Mouse (Mus musculus): Measurements from ENCODE around the gene Rapgef3. TPM values are rescaled to one million over a fixed set of nuclear protein-coding genes. Genes with fewer than 3 reads are reported as not detected.

Rapgef3 gene
- polyA plus RNA-seq, 1 experiment: 40.2 TPM

DNA sequence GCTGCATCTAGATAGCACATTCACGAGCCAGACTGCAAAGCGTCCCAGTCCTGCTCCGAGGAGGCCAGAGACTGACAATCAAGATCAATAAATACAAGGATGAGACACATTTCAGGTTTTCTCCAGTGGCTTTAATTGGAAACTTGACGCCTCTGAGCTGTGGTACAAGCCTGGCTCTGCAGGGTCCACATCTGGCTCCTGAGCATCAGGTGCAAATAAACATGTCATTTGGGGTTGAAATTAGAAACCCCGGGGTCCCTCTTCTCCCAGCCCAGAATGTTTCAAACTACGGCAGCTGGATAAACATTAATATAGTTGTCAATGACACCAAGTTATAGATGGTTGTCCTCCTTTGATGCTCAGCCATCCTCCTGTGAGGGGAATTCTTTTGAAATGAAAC, 56.9 kb downstream of the Rapgef3 start:
- no peak overlapping the region for H3K4me3 ChIP-seq (ENCODE audit: insufficient read depth, low read length)
- H3K27ac ChIP-seq (ENCODE audit: insufficient read depth, low read length): no peak overlapping the region
- TF ChIP-seq POLR2A (IDR thresholded peaks at IDR 0.05; ENCODE audit: extremely low read depth, insufficient read depth, low read length) (no peak), CTCF (IDR thresholded peaks at IDR 0.05; ENCODE audit: extremely low read depth, insufficient read depth, low read length) (no peak)
- H3K4me1 ChIP-seq (ENCODE audit: control insufficient read depth, insufficient read depth, low read length): no peaks in the 10 kb centered on the region

DNA sequence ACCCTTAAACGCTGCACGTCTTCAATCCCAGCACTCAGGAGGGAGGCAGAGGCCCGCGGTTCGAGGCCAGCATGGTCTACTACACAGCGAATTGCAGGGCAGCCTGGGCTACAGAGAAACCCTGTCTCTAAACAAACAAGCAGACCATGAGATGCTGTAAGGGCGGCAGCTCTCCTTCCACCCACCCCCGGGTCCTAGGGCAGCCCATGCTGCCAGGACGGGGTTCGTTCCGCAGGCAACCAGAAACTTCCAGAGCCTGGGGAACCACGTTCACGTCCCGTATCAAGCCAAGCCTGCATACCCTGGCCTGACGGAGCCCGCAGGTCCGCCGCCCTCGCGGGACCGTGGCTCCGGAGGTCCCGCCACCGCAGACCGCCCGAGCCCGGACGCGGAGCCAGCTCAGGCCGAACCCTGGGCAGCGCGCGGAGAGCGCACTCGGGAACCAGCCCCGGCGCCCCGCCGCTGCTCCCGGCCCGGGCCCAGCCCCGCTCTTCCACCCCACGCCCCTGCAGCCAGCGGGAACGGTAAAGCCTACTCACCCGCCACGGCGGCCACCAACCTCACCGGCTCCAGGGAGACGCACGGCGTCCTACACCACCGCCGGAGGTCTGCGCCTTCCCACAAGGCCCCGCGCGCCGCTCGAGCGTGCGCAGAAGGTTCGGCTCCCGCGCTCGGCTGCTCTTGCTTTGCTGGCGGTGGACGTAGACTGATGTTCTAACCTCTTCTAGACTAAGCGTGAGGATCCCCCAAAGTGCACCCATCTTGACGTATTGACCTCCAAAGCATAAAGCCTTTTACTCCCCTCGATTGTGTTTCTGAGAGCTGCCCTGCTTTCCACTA, 62.3 kb downstream of the Rapgef3 start, which contains the start of gene Rpap3:
Rpap3 (minus strand) TSS at position 615 of the 840 bp plus-strand sequence.
- H3K4me3 ChIP-seq (ENCODE audit: insufficient read depth, low read length): peak within 1 kb of the TSS; percentile 96
- peaks cover 1% of the 10 kb centered on the region; the same call in 1 of the 2 replicates for H3K4me1 ChIP-seq (ENCODE audit: control insufficient read depth, insufficient read depth, low read length)
- no peak for TF ChIP-seq CTCF (IDR thresholded peaks at IDR 0.05; ENCODE audit: extremely low read depth, insufficient read depth, low read length)
- peak; percentile 73 for TF ChIP-seq POLR2A (IDR thresholded peaks at IDR 0.05; ENCODE audit: extremely low read depth, insufficient read depth, low read length)
- H3K27ac ChIP-seq (ENCODE audit: insufficient read depth, low read length): no peak within 1 kb of the TSS

DNA sequence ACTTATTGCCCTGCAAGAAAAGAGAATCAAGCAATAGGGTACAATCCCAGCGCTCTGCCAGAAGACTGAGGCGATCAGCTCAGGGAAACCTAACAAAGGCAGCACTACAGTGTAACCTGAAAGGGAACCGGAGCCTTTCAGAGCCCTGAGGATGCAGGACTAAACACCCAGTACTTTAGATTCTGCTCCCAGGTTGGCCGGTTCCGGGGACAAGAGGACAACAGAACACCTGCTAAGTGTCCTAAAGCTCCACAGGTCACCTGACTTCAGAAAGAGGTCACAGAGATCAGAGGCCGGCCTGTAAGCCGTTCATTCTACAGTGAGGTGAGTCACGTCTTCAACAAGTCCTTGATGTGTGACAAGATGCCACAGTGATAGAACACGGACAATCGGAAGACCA, 71.2 kb downstream of the Rapgef3 start:
- TF ChIP-seq POLR2A (IDR thresholded peaks at IDR 0.05; ENCODE audit: extremely low read depth, insufficient read depth, low read length): no peak
- TF ChIP-seq CTCF (IDR thresholded peaks at IDR 0.05; ENCODE audit: extremely low read depth, insufficient read depth, low read length): no peak
- no peak overlapping the region for H3K27ac ChIP-seq (ENCODE audit: insufficient read depth, low read length)
- no peaks in the 10 kb centered on the region for H3K4me1 ChIP-seq (ENCODE audit: control insufficient read depth, insufficient read depth, low read length)
- no peak overlapping the region for H3K4me3 ChIP-seq (ENCODE audit: insufficient read depth, low read length)

Other genes with a start within 250 kb of the Rapgef3 start
- 19.6 and 22.0 TPM in 2 replicates for gene Rpap3, start 62.1 kb downstream of the Rapgef3 start, polyA plus RNA-seq (2012; rRNA removed)
- gene Endou, start 36.6 kb downstream of the Rapgef3 start, polyA plus RNA-seq (2012; rRNA removed): 3.9 and 4.0 TPM in 2 replicates
- 140 and 155 TPM in 2 replicates for gene Slc48a1, start 10.5 kb upstream of the Rapgef3 start, polyA plus RNA-seq (2012; rRNA removed)
- gene Hdac7, start 76.5 kb upstream of the Rapgef3 start, polyA plus RNA-seq (2012; rRNA removed): 64.7 and 73.9 TPM in 2 replicates
- 0.17 and 0.25 TPM in 2 replicates for gene Vdr, start 142.7 kb upstream of the Rapgef3 start, polyA plus RNA-seq (2012; rRNA removed)
- 58.3 and 63.6 TPM in 2 replicates for gene Tmem106c, start 196.2 kb upstream of the Rapgef3 start, polyA plus RNA-seq (2012; rRNA removed)
- 0.87 and 1.1 TPM in 2 replicates for gene Col2a1, start 236.7 kb upstream of the Rapgef3 start, polyA plus RNA-seq (2012; rRNA removed)